Mouse (Mus musculus) induced T-regulatory cell, adult 2 months (primary cell): ENCODE measurements around the gene Oat.

Source experiments
- DNase-seq: peaks from one replicate; pipeline ENCODE4 v3.0.0-alpha.2; 2012; ENCODE audit warnings: low read depth

Gene Oat

GRCm38 (mm10) chr7:132542427-132542826, 33.8 kb downstream of the Oat start:
- DNase-seq, result no peak

GRCm38 (mm10) chr7:132541566-132541965, 34.6 kb downstream of the Oat start:
- DNase-seq, result no peak

GRCm38 (mm10) chr7:132540597-132540996, 35.6 kb downstream of the Oat start:
- no peak for DNase-seq

- no peak for DNase-seq
These were observed 47.0 kb downstream of the Oat start for GRCm38 (mm10) chr7:132529206-132529605.

GRCm38 (mm10) chr7:132513419-132513982, 62.7 kb downstream of the Oat start:
- DNase-seq, result no peak

GRCm38 (mm10) chr7:132509110-132509509, 67.1 kb downstream of the Oat start:
- DNase-seq, result no peak
